Mouse (Mus musculus) heart, postnatal 0 days (tissue): ENCODE measurements at regions not wholly inside any gene's neighbourhood (a gene's known extent, or its start where the extent isn't known, plus 50 kb on each side); places are given as distances from the start of the nearest gene placed in this dataset.
"Not testable (repeated sequence)": the region's sequence is repeated elsewhere in the genome, so short reads cannot be mapped to it uniquely, and the experiment has no call there.

ENCODE experiments used
- CTCF ChIP-seq: IDR thresholded peaks from 2 replicates; pipeline ENCODE4 v1.5.1; 2016; ENCODE audit warnings: antibody characterized with exemption, control low read depth, low read depth
- EP300 ChIP-seq: IDR thresholded peaks from 2 replicates; pipeline ENCODE4 v1.6.1; 2016; ENCODE audit warnings: antibody characterized with exemption, low read depth

DNA sequence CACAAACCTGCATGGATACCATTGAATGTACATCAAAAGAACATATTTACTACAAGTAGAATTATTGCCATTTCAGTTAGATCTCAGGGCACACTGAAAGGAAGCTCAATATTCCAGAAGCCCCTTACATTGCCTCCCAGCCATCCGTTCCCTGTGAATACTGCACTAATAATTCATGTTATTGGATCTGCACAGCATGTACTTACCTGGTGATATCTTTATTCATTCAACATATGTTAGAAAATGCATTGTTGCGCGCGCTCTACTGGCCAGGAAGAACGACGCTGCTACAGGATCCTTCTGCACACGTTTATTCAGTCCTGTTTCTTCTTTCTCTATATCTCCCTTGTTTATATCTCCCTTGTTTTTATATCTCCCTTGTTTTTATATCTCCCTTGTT, 586.3 kb upstream of the Marcks start:
- TF ChIP-seq CTCF, EP300: not testable (repeated sequence)
